Mouse (Mus musculus): ENCODE data around the gene Dpp6. TPM values are rescaled to one million over a fixed set of nuclear protein-coding genes. Genes with fewer than 3 reads are reported as not detected.

Dpp6 gene
- polyA plus RNA-seq, 1 experiment from 2014 or later: 3.9 TPM

- Histone ChIP-seq H3K4me3 (replicated peaks) (no peak overlapping the region), H3K36me3 (no peaks in the 10 kb centered on the region), H3K4me2 (replicated peaks) (no peak overlapping the region), H3K9me3 (replicated peaks) (no peaks in the 10 kb centered on the region), H3K27me3 (no peaks in the 10 kb centered on the region), H3K9ac (no peak overlapping the region), H3K4me1 (no peaks in the 10 kb centered on the region), H3K27ac (replicated peaks) (no peak overlapping the region)
- ATAC-seq (ENCODE audit: insufficient number of reproducible peaks, low FRiP score, low TSS enrichment, low read depth): no peak
- WGBS: 53% methylated on average over 8 of the region's 8 CpGs
Measured at GRCm38 (mm10) chr5:27651879-27652814, 835.1 kb downstream of the Dpp6 start.

GRCm38 (mm10) chr5:27656101-27656500 is 839.1 kb downstream of the Dpp6 start:
- no peaks in the 10 kb centered on the region for H3K9me3 ChIP-seq (replicated peaks)
- H3K27ac ChIP-seq (replicated peaks): no peak overlapping the region
- no peak overlapping the region for H3K9ac ChIP-seq
- no peaks in the 10 kb centered on the region for H3K36me3 ChIP-seq
- no peak for ATAC-seq (ENCODE audit: insufficient number of reproducible peaks, low FRiP score, low TSS enrichment, low read depth)
- no peak overlapping the region for H3K4me2 ChIP-seq (replicated peaks)
- no peak overlapping the region for H3K4me3 ChIP-seq (replicated peaks)
- WGBS: 75% methylated on average over 6 of the region's 6 CpGs
- no peaks in the 10 kb centered on the region for H3K27me3 ChIP-seq
- H3K4me1 ChIP-seq: no peaks in the 10 kb centered on the region

DNA sequence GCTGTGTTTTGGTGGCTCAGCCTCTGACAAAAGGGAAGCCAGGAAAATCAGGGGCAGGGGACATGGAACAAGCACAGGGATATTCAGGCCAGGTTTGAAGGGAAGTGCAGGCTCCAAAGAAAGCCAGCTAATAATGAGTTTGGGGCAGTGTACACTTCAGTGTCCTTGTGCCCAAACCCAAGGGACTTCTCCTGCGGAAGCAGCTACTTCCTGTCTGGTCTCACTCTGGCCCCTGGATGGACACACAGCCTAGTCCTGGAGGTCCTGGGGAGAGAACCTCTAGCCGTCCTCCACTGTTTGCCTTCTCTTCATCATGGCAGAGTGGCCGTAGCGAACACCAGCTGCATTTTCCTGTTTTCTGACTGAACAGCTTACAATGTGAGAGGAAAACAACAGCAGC is 840.7 kb downstream of the Dpp6 start:
- Histone ChIP-seq H3K9me3 (replicated peaks) (no peaks in the 10 kb centered on the region), H3K27ac (replicated peaks) (no peak overlapping the region), H3K4me2 (replicated peaks) (no peak overlapping the region), H3K4me3 (replicated peaks) (no peak overlapping the region), H3K27me3 (no peaks in the 10 kb centered on the region), H3K4me1 (no peaks in the 10 kb centered on the region), H3K9ac (no peak overlapping the region), H3K36me3 (no peaks in the 10 kb centered on the region)
- 62% methylated on average over 4 of the region's 4 CpGs for WGBS
- no peak for ATAC-seq (ENCODE audit: insufficient number of reproducible peaks, low FRiP score, low TSS enrichment, low read depth)

GRCm38 (mm10) chr5:27658165-27658564 is 841.2 kb downstream of the Dpp6 start:
- 72% methylated on average over 5 of the region's 5 CpGs for WGBS
- ATAC-seq (ENCODE audit: insufficient number of reproducible peaks, low FRiP score, low TSS enrichment, low read depth): no peak
- no peaks in the 10 kb centered on the region for H3K9me3 ChIP-seq (replicated peaks)
- H3K4me1 ChIP-seq: no peaks in the 10 kb centered on the region
- H3K9ac ChIP-seq: no peak overlapping the region
- no peaks in the 10 kb centered on the region for H3K27me3 ChIP-seq
- no peaks in the 10 kb centered on the region for H3K36me3 ChIP-seq
- H3K27ac ChIP-seq (replicated peaks): no peak overlapping the region
- no peak overlapping the region for H3K4me3 ChIP-seq (replicated peaks)
- no peak overlapping the region for H3K4me2 ChIP-seq (replicated peaks)

DNA sequence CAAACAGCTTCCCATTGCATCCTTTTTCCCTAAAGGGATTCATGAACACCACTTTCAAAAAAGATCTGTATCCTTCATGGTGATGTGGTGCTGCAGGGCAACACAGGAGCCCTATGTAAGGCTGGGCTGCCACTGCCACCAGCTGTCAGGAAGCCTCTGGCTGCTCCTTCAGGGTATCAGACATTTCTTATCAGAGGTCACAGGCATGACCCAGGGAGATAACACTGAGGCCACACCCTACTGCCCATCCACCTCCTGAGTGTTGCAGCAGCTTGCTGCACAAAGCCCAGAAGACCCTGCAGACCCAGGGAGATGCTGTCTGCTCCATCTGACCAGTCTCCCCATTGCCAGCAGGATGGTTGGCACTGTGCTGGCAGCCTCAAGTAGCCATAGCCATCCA is 841.6 kb downstream of the Dpp6 start:
- Histone ChIP-seq H3K36me3 (no peaks in the 10 kb centered on the region), H3K9me3 (replicated peaks) (no peaks in the 10 kb centered on the region), H3K27me3 (no peaks in the 10 kb centered on the region), H3K4me1 (no peaks in the 10 kb centered on the region), H3K27ac (replicated peaks) (no peak overlapping the region), H3K4me2 (replicated peaks) (no peak overlapping the region), H3K9ac (no peak overlapping the region), H3K4me3 (replicated peaks) (no peak overlapping the region)
- ATAC-seq (ENCODE audit: insufficient number of reproducible peaks, low FRiP score, low TSS enrichment, low read depth): no peak

DNA sequence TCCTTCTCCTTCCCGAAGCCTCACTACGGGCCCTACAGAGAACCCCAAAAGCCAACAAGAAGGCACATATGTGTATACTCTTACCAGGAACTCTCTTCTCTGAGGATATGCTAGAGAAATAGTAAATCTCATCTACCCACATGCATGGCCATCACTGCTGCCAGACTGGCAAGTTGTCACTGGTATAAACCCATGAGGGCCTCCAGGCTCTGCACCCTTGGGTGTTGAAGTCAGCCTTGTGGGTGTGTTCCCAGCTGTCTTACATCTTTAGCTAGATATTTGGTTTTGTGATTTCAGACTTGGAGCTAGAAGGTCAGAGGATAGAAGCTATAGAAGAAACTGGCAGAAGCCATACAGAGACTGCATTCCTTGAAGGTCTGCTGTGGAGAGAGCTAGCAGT is 842.0 kb downstream of the Dpp6 start:
- H3K36me3 ChIP-seq: no peaks in the 10 kb centered on the region
- ATAC-seq (ENCODE audit: insufficient number of reproducible peaks, low FRiP score, low TSS enrichment, low read depth): no peak
- 98% methylated on average over 2 of the region's 2 CpGs for WGBS

DNA sequence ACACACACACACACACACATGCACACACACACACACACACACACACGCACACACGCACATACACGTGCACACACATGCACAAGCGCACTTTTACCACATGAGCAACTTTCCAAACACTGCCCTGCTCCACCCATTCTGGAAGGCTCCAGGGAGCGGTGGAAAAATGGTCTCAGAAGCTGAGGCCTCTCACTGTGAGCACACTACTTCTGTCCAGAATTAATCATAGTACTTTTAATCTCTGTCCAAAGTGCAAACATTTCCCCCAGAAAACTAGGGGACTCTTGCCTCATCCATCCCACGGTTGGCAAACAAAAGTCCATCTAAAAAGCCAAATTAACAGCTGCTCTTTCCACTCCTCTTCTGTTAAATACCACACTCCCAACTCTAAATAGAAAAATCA is 842.8 kb downstream of the Dpp6 start:
- H3K36me3 ChIP-seq: no peaks in the 10 kb centered on the region
- H3K4me1 ChIP-seq: no peaks in the 10 kb centered on the region
- H3K4me2 ChIP-seq (replicated peaks): no peak overlapping the region
- H3K9ac ChIP-seq: no peak overlapping the region
- no peaks in the 10 kb centered on the region for H3K9me3 ChIP-seq (replicated peaks)
- H3K27me3 ChIP-seq: no peaks in the 10 kb centered on the region
- no peak for ATAC-seq (ENCODE audit: insufficient number of reproducible peaks, low FRiP score, low TSS enrichment, low read depth)
- H3K27ac ChIP-seq (replicated peaks): no peak overlapping the region
- H3K4me3 ChIP-seq (replicated peaks): no peak overlapping the region
- WGBS: 78% methylated on average over 6 of the region's 6 CpGs

More for the DNA sequence above, 842.0 kb downstream of the Dpp6 start:
- Histone ChIP-seq H3K4me3 (replicated peaks) (no peak overlapping the region), H3K27ac (replicated peaks) (no peak overlapping the region), H3K4me1 (no peaks in the 10 kb centered on the region), H3K9me3 (replicated peaks) (no peaks in the 10 kb centered on the region), H3K27me3 (no peaks in the 10 kb centered on the region), H3K9ac (no peak overlapping the region), H3K4me2 (replicated peaks) (no peak overlapping the region)

DNA sequence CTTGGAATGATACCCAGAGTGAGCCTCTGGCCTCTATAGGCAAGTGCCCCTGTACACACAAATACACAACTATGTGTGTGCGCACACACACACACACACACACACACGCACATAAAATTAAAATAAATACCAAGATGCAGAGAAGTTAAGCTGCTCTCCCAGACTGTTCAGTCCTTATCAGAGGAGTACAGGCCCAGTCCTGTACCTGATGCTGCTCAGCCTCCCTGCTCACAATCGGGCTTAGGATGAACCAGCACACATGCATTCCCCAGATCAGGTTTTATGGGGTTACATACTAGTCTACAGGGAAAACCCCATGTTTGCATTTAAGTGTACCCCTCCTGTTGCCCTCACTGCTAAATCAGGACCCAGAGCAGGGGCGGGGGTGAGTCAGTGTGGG is 847.1 kb downstream of the Dpp6 start:
- WGBS: 91% methylated on average over 4 of the region's 4 CpGs
- H3K9me3 ChIP-seq (replicated peaks): no peaks in the 10 kb centered on the region
- H3K36me3 ChIP-seq: no peaks in the 10 kb centered on the region
- H3K9ac ChIP-seq: no peak overlapping the region
- no peak for ATAC-seq (ENCODE audit: insufficient number of reproducible peaks, low FRiP score, low TSS enrichment, low read depth)
- no peak overlapping the region for H3K27ac ChIP-seq (replicated peaks)
- no peak overlapping the region for H3K4me2 ChIP-seq (replicated peaks)
- no peak overlapping the region for H3K4me3 ChIP-seq (replicated peaks)
- H3K4me1 ChIP-seq: no peaks in the 10 kb centered on the region
- H3K27me3 ChIP-seq: no peaks in the 10 kb centered on the region

GRCm38 (mm10) chr5:27671487-27671886 is 854.5 kb downstream of the Dpp6 start:
- ATAC-seq (ENCODE audit: insufficient number of reproducible peaks, low FRiP score, low TSS enrichment, low read depth): no peak
- Histone ChIP-seq H3K27ac (replicated peaks) (no peak overlapping the region), H3K4me1 (no peaks in the 10 kb centered on the region), H3K4me3 (replicated peaks) (no peak overlapping the region), H3K36me3 (no peaks in the 10 kb centered on the region), H3K4me2 (replicated peaks) (no peak overlapping the region), H3K27me3 (no peaks in the 10 kb centered on the region), H3K9ac (no peak overlapping the region), H3K9me3 (replicated peaks) (no peaks in the 10 kb centered on the region)
- 60% methylated on average over 2 of the region's 2 CpGs for WGBS

- Histone ChIP-seq H3K9ac (no peak overlapping the region), H3K4me3 (replicated peaks) (no peak overlapping the region), H3K4me1 (no peaks in the 10 kb centered on the region), H3K27ac (replicated peaks) (no peak overlapping the region), H3K36me3 (no peaks in the 10 kb centered on the region), H3K27me3 (no peaks in the 10 kb centered on the region), H3K9me3 (replicated peaks) (no peaks in the 10 kb centered on the region), H3K4me2 (replicated peaks) (no peak overlapping the region)
- WGBS: 47% methylated on average over 5 of the region's 5 CpGs
- ATAC-seq (ENCODE audit: insufficient number of reproducible peaks, low FRiP score, low TSS enrichment, low read depth): peak; percentile 15; the same call in 1 of the 2 replicates
Measured at GRCm38 (mm10) chr5:27677247-27677666, 860.3 kb downstream of the Dpp6 start.

DNA sequence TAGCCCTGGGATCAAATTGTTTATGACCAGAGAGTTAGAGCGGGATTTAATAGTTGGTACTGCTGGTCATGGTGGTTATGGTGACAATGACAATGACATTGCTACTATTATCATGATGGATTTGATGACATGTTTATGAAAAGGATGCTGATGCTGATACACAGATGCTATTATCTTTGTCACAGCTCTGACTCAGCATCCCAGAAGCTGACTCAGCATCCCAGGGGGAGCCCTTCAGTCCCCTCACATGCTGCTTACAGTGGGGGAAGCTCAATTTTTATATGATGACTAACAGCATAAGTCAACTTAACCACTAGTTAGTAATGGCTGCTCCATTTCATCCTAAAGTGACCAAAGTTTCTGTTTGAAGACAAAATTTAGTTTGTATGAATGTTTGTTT is 862.1 kb downstream of the Dpp6 start:
- Histone ChIP-seq H3K9ac (no peak overlapping the region), H3K27me3 (no peaks in the 10 kb centered on the region), H3K4me2 (replicated peaks) (no peak overlapping the region), H3K9me3 (replicated peaks) (no peaks in the 10 kb centered on the region), H3K36me3 (no peaks in the 10 kb centered on the region), H3K4me3 (replicated peaks) (no peak overlapping the region), H3K27ac (replicated peaks) (no peak overlapping the region), H3K4me1 (no peaks in the 10 kb centered on the region)
- WGBS: 80% methylated on average over 1 of the region's 1 CpGs
- no peak for ATAC-seq (ENCODE audit: insufficient number of reproducible peaks, low FRiP score, low TSS enrichment, low read depth)

DNA sequence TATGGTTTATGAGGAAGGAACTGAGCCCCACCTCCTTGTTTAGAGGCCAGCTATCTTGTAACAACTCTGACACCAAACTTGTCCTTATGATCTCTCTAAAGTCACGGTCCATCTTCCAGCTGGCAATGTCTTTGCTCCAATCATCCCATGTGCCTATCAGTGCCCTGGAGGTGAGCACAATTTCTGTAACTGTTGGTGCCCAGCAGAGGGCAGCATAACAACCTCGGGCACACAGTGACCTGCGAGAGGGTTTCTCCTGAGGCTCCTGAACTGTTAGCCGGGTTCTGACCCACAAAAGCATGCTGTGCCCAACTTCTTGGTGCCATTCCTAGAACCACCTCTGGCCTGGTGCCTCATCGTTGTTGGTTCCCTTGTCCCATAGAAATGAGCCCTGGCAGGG is 863.5 kb downstream of the Dpp6 start:
- 41% methylated on average over 5 of the region's 5 CpGs for WGBS
- no peaks in the 10 kb centered on the region for H3K27me3 ChIP-seq
- no peak overlapping the region for H3K27ac ChIP-seq (replicated peaks)
- no peak overlapping the region for H3K4me2 ChIP-seq (replicated peaks)
- H3K9me3 ChIP-seq (replicated peaks): no peaks in the 10 kb centered on the region
- no peaks in the 10 kb centered on the region for H3K4me1 ChIP-seq
- H3K4me3 ChIP-seq (replicated peaks): no peak overlapping the region
- no peak for ATAC-seq (ENCODE audit: insufficient number of reproducible peaks, low FRiP score, low TSS enrichment, low read depth)
- H3K36me3 ChIP-seq: no peaks in the 10 kb centered on the region
- H3K9ac ChIP-seq: no peak overlapping the region
